Mouse (Mus musculus) hindbrain, embryonic 16.5 days (tissue): Measurements from ENCODE around the gene Ccdc136. TPM values are rescaled to one million over a fixed set of nuclear protein-coding genes. Genes with fewer than 3 reads are reported as not detected.
A peak's percentile ranks its signal among the peaks of the same experiment; 100 is the strongest.
"Not testable (repeated sequence)": the region's sequence is repeated elsewhere in the genome, so short reads cannot be mapped to it uniquely, and the experiment has no call there.

ENCODE experiments used
- ATAC-seq: fragments of 200-750 bp; cut with Nextera tagmentation; 2 replicates; pipeline ENCODE4 v1.8.0; 2017; ENCODE audit warnings: moderate TSS enrichment, moderate library complexity
- H3K27ac ChIP-seq: fragments of 300-500 bp; sonication (generic); 2 replicates; pipeline ENCODE4 v1.5.1; 2014; ENCODE audit warnings: low read depth, mild to moderate bottlenecking, control low read depth, low read length, moderate library complexity
- H3K27me3 ChIP-seq: fragments of 300-500 bp; sonication (generic); replicated peaks from 2 replicates; pipeline ENCODE4 v1.6.1; 2014; ENCODE audit warnings: low read length; ENCODE audit not compliant: control insufficient read depth, insufficient read depth
- H3K36me3 ChIP-seq: fragments of 300-500 bp; sonication (generic); 2 replicates; pipeline ENCODE4 v1.6.1; 2014; ENCODE audit warnings: mild to moderate bottlenecking, low read length, moderate library complexity, mixed read lengths; ENCODE audit not compliant: control insufficient read depth, insufficient read depth
- H3K4me1 ChIP-seq: fragments of 300-500 bp; sonication (generic); 2 replicates; pipeline ENCODE4 v1.6.1; 2014; ENCODE audit warnings: low read depth, low read length; ENCODE audit not compliant: control insufficient read depth, insufficient read depth
- H3K4me2 ChIP-seq: fragments of 300-500 bp; sonication (generic); 2 replicates; pipeline ENCODE4 v1.6.1; 2014; ENCODE audit warnings: mild to moderate bottlenecking, low read length, control low read depth, moderate library complexity
- H3K4me3 ChIP-seq: fragments of 300-500 bp; sonication (generic); 2 replicates; pipeline ENCODE4 v1.5.1; 2014; ENCODE audit warnings: mild to moderate bottlenecking, low read length, control low read depth, moderate library complexity
- H3K9ac ChIP-seq: fragments of 300-500 bp; sonication (generic); 2 replicates; pipeline ENCODE4 v1.6.1; 2014; ENCODE audit warnings: low read depth, mild to moderate bottlenecking, control low read depth, low read length, moderate library complexity
- H3K9me3 ChIP-seq: fragments of 300-500 bp; sonication (generic); 2 replicates; pipeline ENCODE4 v1.6.1; 2014; ENCODE audit warnings: mild to moderate bottlenecking, low read length, moderate library complexity; ENCODE audit not compliant: control insufficient read depth
- WGBS: fragments of 180-500 bp; shearing (Covaris S2); extraction: QIAGEN DNeasy Blood & Tissue Kit; methylation state at CpG from one replicate; pipeline ENCODE4 v1.1.7; 2014; 5-methylcytosine and 5-hydroxymethylcytosine counted together
- polyA plus RNA-seq: library from polyadenylated mRNA; unstranded; fragments of >200 nt; fragmentation: Nextera tagmentation; extraction: Ambion mirVana; gene quantifications from 2 replicates; pipeline ENCODE4 v1.2.1, GENCODE M21; 2015

Ccdc136 gene
- polyA plus RNA-seq, 1 experiment from 2014 or later, result 58.3 TPM

DNA sequence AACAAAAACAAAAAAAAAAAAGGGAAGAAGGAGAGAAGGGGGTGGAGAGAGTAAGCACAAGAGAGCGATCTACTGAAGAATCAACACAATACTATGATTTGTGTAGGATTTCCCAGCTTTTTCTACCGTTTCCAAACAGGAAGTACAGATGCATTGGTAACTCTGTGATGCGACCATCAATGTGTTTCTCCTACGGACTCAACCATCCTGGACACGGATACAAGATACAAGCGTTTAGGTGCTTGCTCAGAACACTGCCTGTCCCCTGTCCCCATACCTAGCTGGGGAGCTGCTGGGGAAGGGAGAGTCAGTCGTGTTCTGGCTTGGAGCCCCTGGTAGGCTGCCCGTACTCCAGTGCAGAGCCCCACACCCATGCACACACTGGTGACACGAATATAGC is 6.7 kb upstream of the Ccdc136 start:
- H3K27me3 ChIP-seq, result no peaks in the 10 kb centered on the region; the same call in 1 of the 2 replicates
- no peaks in the 10 kb centered on the region for H3K9me3 ChIP-seq
- H3K4me1 ChIP-seq, result peaks cover 2% of the 10 kb centered on the region
- ATAC-seq, result no peak
- 63% methylated on average over 9 of the region's 9 CpGs for WGBS
- H3K4me2 ChIP-seq, result no peak overlapping the region
- no peak overlapping the region for H3K27ac ChIP-seq
- no peaks in the 10 kb centered on the region for H3K36me3 ChIP-seq
- no peak overlapping the region for H3K4me3 ChIP-seq
- H3K9ac ChIP-seq, result no peak overlapping the region

DNA sequence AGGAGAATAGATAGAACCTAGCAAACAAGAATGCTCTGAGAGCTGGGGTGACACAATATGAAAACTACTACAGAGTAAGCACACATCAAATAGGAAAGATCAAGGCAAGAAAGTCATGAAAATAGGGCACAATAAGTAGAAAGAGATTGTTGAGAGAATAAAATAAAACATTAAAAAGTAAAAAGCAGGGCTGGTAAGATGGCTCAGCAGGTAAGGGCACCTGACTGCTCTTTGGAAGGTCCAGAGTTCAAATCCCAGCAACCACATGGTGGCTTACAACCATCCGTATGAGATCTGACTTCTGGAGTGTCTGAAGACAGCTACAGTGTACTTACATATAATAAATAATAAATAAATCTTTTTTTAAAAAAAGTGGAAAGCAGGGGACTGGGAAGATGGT is 5.6 kb upstream of the Ccdc136 start:
- H3K36me3 ChIP-seq, ATAC-seq, H3K4me2 ChIP-seq: not testable (repeated sequence)

DNA sequence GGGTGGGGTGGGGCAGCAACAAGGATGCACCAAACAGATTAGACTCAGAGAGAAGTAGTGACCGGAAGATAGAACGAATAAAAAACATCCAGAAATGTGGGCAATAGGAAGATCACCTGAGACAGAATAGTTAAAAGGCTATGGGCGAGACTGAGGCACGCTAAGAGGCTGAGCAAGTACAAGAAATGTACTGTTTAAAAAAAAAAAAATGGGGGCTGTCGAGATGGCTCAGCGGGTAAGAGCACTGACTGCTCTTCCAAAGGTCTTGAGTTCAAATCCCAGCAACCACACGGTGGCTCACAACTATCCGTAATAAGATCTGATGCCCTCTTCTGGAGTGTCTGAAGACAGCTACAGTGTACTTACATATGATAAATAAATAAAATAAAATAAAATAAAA is 4.9 kb upstream of the Ccdc136 start:
- 77% methylated on average over 8 of the region's 8 CpGs for WGBS
- H3K9ac ChIP-seq, H3K9me3 ChIP-seq, H3K27ac ChIP-seq, H3K27me3 ChIP-seq, H3K36me3 ChIP-seq, H3K4me3 ChIP-seq, H3K4me2 ChIP-seq, ATAC-seq: not testable (repeated sequence)
- H3K4me1 ChIP-seq, result peaks cover 11% of the 10 kb centered on the region

More for the DNA sequence above, 5.6 kb upstream of the Ccdc136 start:
- not testable (repeated sequence) for H3K4me1 ChIP-seq, H3K27ac ChIP-seq, H3K4me3 ChIP-seq, H3K27me3 ChIP-seq, H3K9ac ChIP-seq, H3K9me3 ChIP-seq
- WGBS, result 84% methylated on average over 1 of the region's 1 CpGs

DNA sequence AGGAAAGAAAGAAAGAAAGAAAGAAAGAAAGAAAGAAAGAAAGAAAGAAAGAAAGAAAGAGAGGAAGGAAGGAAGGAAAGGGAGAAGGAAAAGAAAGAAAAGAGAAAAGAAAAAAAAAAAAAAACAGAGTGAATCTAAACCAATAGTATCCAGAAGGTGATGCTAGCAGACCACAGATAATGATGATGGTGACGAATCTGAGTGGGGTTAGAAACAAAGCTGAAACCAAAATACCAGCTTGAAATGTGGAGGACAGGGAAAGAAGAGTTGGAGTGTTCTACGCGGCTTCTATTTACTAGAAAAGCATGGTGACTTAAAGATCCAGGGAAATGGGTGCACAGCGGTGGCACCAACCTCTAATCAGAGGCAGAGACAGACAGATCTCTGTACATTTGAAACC is 4.3 kb upstream of the Ccdc136 start:
- ATAC-seq, result no peak
- Histone ChIP-seq H3K4me3 (no peak overlapping the region), H3K4me1 (peaks cover 13% of the 10 kb centered on the region), H3K27me3 (no peaks in the 10 kb centered on the region; the same call in 1 of the 2 replicates), H3K9me3 (no peaks in the 10 kb centered on the region), H3K4me2 (no peak overlapping the region), H3K36me3 (no peaks in the 10 kb centered on the region), H3K27ac (no peak overlapping the region), H3K9ac (no peak overlapping the region)
- WGBS, result 69% methylated on average over 4 of the region's 4 CpGs

DNA sequence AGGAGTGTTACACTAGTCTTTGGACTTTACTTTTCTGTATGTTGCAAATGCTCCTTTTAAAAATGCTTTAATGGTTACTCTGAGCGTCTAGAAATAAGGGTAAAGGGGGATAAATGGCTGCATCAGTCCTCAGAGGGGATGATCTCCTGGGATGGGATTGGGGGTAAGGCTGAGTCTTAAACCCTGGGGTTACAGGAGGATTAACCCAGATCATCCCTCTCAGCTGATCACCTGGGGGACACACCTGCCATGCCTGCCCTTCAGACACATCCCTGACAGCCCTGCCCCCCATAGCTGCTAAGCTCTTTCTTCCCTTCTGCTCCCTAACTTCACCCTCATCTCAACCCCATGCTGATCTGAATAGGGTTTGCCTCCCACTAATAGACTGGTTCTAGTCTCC is 1.8 kb upstream of the Ccdc136 start:
- WGBS, result 58% methylated on average over 1 of the region's 1 CpGs
- Histone ChIP-seq H3K9ac (no peak overlapping the region), H3K27me3 (no peaks in the 10 kb centered on the region), H3K4me1 (peaks cover 20% of the 10 kb centered on the region), H3K36me3 (no peaks in the 10 kb centered on the region), H3K27ac (no peak overlapping the region), H3K9me3 (no peaks in the 10 kb centered on the region), H3K4me3 (no peak overlapping the region), H3K4me2 (no peak overlapping the region)
- ATAC-seq, result no peak

DNA sequence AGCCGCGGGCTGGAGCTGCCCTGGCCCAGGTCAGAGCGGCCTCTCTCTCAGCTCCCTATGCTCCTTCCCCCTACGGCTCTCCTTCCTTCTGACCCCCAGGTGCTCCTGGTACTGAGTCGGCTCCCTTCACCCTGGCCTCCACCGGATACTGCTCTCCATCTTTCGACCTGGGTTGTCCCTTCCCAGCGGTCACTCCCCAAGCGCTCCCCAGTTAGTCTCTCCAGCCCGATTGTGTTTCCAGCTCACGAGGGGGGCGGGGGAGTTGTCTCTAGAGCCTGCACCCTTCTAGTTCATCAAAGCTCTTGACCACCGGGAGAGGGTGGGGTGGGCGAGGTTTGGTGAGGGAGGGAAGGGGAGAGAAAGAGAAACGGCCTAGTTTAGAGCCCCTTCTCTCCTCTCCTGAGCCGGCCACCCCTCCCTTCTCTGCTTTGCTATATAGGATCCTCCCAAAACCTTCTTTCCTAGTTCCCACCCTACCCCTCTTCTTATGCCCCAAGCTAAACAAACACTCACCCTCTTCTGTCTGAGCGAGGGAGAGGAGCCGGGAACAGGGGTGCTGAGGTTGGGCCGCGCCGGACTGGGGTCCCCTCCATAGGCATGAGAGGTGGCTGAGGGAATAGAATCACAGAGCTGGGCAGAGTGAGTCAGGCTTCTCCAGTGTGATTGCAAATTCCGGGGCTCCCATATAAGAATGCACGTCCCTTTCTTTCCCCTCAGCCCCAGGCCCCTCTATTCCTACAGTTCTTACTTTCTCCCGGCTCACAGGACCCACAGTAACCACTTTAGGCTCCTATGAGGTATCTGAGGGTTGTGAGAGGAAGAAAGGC is 818 bp downstream of the Ccdc136 start:
- Histone ChIP-seq H3K9me3 (no peaks in the 10 kb centered on the region), H3K27ac (peak overlapping the region; percentile 79), H3K4me1 (peaks cover 20% of the 10 kb centered on the region), H3K4me2 (peak overlapping the region; percentile 96), H3K4me3 (peak overlapping the region; percentile 80), H3K27me3 (no peaks in the 10 kb centered on the region; the same call in 1 of the 2 replicates), H3K36me3 (no peaks in the 10 kb centered on the region), H3K9ac (peak overlapping the region; percentile 85)
- 2% methylated on average over 22 of the region's 24 CpGs for WGBS
- peak; percentile 69 for ATAC-seq

DNA sequence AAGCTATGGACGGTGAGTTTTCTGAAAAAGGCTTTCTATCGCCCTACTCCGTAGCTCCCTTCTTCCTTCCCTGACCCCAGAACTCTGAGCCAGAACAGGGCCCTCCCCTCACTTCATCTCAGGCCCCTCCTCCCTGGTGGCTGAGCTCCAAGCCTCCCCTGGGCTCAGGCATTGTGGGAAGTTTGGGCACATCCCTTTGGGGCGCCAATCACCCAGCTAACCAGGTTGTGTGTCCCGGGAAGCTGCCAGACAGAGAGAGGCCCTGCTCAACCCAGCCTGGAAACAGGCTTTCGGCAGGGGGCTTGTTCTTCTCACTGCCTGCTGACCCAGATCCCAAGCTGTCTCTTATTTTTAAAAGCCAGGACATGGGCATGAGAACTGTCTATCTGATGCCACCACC is 1.5 kb downstream of the Ccdc136 start:
- ATAC-seq, result peak; percentile 66
- Histone ChIP-seq H3K4me2 (peak overlapping the region; percentile 96), H3K4me1 (peaks cover 20% of the 10 kb centered on the region), H3K9ac (peak overlapping the region; percentile 85), H3K27me3 (no peaks in the 10 kb centered on the region; the same call in 1 of the 2 replicates), H3K27ac (peak overlapping the region; percentile 79; the same call in 1 of the 2 replicates), H3K36me3 (no peaks in the 10 kb centered on the region), H3K4me3 (peak overlapping the region; percentile 80), H3K9me3 (no peaks in the 10 kb centered on the region)
- WGBS, result 6% methylated on average over 6 of the region's 6 CpGs

DNA sequence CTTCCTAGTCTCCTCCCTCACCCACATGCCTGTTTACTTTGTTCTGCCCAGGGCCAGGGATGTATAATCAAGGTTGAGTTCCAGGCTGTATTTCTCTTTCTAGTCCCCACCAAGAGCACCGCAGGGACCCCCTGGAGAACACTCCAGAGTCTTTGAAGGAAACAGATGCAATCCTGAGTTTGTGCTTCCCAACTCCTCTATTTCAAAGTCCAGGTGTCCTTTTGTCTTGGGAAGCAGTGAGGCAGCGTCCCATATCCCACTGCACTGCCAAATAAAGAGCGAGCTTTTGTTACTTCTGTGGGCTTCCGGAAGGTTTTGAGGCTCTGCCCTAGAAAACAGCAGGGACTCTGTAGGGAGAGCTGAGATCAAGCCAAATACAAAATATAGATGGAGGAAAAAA is 3.7 kb downstream of the Ccdc136 start:
- H3K9me3 ChIP-seq, result no peaks in the 10 kb centered on the region
- no peak for ATAC-seq
- no peaks in the 10 kb centered on the region for H3K36me3 ChIP-seq
- no peak overlapping the region for H3K27ac ChIP-seq
- H3K4me3 ChIP-seq, result no peak overlapping the region
- H3K27me3 ChIP-seq, result no peaks in the 10 kb centered on the region; the same call in 1 of the 2 replicates
- no peak overlapping the region for H3K4me2 ChIP-seq
- no peak overlapping the region for H3K9ac ChIP-seq
- peaks cover 20% of the 10 kb centered on the region for H3K4me1 ChIP-seq
- 71% methylated on average over 4 of the region's 4 CpGs for WGBS

DNA sequence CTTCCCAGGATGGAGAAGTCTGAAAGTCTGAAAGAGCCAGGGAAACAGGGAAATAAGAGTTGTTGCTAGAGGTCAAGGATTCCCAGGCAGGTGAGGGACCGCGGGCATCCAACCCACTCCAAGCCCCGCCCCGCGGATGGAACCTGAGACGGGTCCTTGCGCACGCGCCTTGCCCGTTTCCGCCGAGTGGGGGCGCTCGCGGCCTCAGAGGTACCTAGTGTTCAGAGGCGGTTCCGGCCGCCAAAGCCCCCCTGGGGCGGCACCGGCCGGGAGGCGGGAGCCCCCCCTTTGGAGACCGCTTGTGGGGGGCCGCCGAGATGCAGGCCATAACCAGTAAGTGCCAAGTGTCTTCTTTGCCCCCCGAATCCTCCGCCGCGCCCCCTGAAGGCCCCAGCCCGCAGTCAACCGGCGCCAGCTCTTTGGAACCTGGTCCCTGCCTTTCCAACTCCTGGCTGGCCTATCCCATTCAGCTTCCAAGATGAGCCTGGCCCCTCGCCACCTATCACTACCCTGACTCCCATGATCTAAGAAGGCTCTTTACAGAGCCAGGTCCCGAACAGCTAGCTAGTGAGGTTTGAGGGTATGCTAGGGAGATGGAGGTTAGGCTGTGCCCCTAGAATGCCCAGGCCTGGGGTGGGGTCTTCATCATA is 6.7 kb downstream of the Ccdc136 start:
- Histone ChIP-seq H3K9ac (no peak overlapping the region), H3K4me3 (no peak overlapping the region), H3K27ac (no peak overlapping the region), H3K36me3 (no peaks in the 10 kb centered on the region), H3K9me3 (no peaks in the 10 kb centered on the region), H3K4me1 (peaks cover 2% of the 10 kb centered on the region; the same call in 1 of the 2 replicates), H3K27me3 (no peaks in the 10 kb centered on the region; the same call in 1 of the 2 replicates), H3K4me2 (peak overlapping the region; percentile 32; the same call in 1 of the 2 replicates)
- 6% methylated on average over 30 of the region's 34 CpGs for WGBS
- no peak for ATAC-seq
